Mouse (Mus musculus): ENCODE data around the gene Anpep. TPM values are rescaled to one million over a fixed set of nuclear protein-coding genes. Genes with fewer than 3 reads are reported as not detected.

The Anpep gene
- 3.8 TPM in 2 replicates for polyA plus RNA-seq (2014; fragmentation: Nextera tagmentation; extraction: Ambion mirVana)

- H3K4me2 ChIP-seq: no peak within 1 kb of the TSS
- H3K9ac ChIP-seq: no peak within 1 kb of the TSS
- H3K9me3 ChIP-seq (ENCODE audit: low read depth, low read length): no peaks in the 10 kb centered on the region
- WGBS: 59% methylated on average over 9 of the region's 9 CpGs
- peaks cover 3% of the 10 kb centered on the region; the same call in 1 of the 2 replicates for H3K4me1 ChIP-seq (ENCODE audit: insufficient read depth)
- ATAC-seq (ENCODE audit: insufficient read depth): no peak
- TF ChIP-seq CTCF (IDR thresholded peaks at IDR 0.05; ENCODE audit: low read depth): no peak
- no peak within 1 kb of the TSS for H3K4me3 ChIP-seq (ENCODE audit: low read depth, low read length)
- no peak within 1 kb of the TSS for H3K27ac ChIP-seq (ENCODE audit: low read depth)
- no peaks in the 10 kb centered on the region for H3K27me3 ChIP-seq (ENCODE audit: insufficient read depth, low read length)
- no peaks in the 10 kb centered on the region for H3K36me3 ChIP-seq (ENCODE audit: insufficient read depth)
- no peak for DNase-seq
These were observed at the start of gene Anpep for GRCm38 (mm10) chr7:79860811-79861210. Gene Anpep, minus strand, starts transcription at chr7:79861059.

DNA sequence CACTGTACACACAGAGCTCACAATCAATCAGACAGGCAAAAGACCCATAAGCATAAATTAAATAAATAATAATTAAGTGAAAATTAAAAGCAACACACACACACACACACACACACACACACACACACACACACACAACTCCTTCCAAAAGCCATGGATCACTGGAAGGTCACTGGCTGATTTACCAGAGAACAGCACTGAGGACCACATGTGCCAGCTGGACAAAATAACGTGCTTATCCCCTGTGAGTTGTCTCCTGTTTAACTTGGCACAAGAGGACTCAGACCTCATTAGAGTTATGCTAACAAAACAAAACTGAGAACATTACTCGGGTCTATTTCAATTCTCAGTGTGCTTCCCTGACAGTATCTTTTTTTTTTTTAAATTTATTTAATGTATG, 46.5 kb upstream of the Anpep start:
- TF ChIP-seq CTCF (IDR thresholded peaks at IDR 0.05; ENCODE audit: low read depth): no peak
- WGBS: 60% methylated on average over 2 of the region's 2 CpGs
- DNase-seq: no peak

GRCm38 (mm10) chr7:79906914-79907313, 46.1 kb upstream of the Anpep start:
- no peak overlapping the region for H3K9ac ChIP-seq
- ATAC-seq (ENCODE audit: insufficient read depth) (no peak), DNase-seq (no peak)
- H3K27ac ChIP-seq (ENCODE audit: low read depth): no peak overlapping the region
- H3K36me3 ChIP-seq (ENCODE audit: insufficient read depth): peaks cover 40% of the 10 kb centered on the region
- 90% methylated on average over 3 of the region's 3 CpGs for WGBS
- no peaks in the 10 kb centered on the region for H3K27me3 ChIP-seq (ENCODE audit: insufficient read depth, low read length)
- H3K4me3 ChIP-seq (ENCODE audit: low read depth, low read length): no peak overlapping the region
- no peak overlapping the region for H3K4me2 ChIP-seq
- TF ChIP-seq CTCF (IDR thresholded peaks at IDR 0.05; ENCODE audit: low read depth): no peak
- H3K4me1 ChIP-seq (ENCODE audit: insufficient read depth): no peaks in the 10 kb centered on the region
- H3K9me3 ChIP-seq (ENCODE audit: low read depth, low read length): no peaks in the 10 kb centered on the region

More for the DNA sequence above, 46.5 kb upstream of the Anpep start:
- ATAC-seq (ENCODE audit: insufficient read depth): no peak
- Histone ChIP-seq H3K4me1 (ENCODE audit: insufficient read depth) (no peaks in the 10 kb centered on the region), H3K4me2 (no peak overlapping the region), H3K4me3 (ENCODE audit: low read depth, low read length) (no peak overlapping the region), H3K9ac (no peak overlapping the region), H3K27me3 (ENCODE audit: insufficient read depth, low read length) (no peaks in the 10 kb centered on the region), H3K27ac (ENCODE audit: low read depth) (no peak overlapping the region), H3K36me3 (ENCODE audit: insufficient read depth) (peaks cover 37% of the 10 kb centered on the region), H3K9me3 (ENCODE audit: low read depth, low read length) (no peaks in the 10 kb centered on the region)

DNA sequence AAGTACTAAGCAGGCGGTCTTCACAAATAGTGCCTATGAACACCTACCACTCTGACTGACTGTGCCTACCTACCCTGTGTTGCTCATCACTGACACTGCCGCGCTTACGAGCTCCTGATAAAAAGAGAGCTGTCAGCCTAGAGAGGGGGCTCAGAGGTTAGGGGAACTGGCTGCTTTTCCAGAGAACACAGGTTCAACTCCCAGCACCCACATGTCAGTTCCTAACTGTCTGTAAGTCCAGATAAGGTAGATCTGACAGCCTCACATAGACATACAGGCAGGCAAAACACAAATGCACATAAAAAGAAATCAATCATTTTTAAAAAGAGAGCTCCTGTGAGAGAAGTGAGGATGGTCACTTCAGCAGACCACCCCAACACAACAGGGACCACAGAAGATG, 44.3 kb upstream of the Anpep start:
- no peaks in the 10 kb centered on the region for H3K4me1 ChIP-seq (ENCODE audit: insufficient read depth)
- H3K9me3 ChIP-seq (ENCODE audit: low read depth, low read length): no peaks in the 10 kb centered on the region
- no peak overlapping the region for H3K4me3 ChIP-seq (ENCODE audit: low read depth, low read length)
- no peak for DNase-seq
- H3K4me2 ChIP-seq: no peak overlapping the region
- no peak overlapping the region for H3K9ac ChIP-seq
- WGBS: 90% methylated on average over 4 of the region's 4 CpGs
- TF ChIP-seq CTCF (IDR thresholded peaks at IDR 0.05; ENCODE audit: low read depth): no peak
- ATAC-seq (ENCODE audit: insufficient read depth): no peak
- no peak overlapping the region for H3K27ac ChIP-seq (ENCODE audit: low read depth)
- no peaks in the 10 kb centered on the region for H3K27me3 ChIP-seq (ENCODE audit: insufficient read depth, low read length)
- peaks cover 28% of the 10 kb centered on the region for H3K36me3 ChIP-seq (ENCODE audit: insufficient read depth)

DNA sequence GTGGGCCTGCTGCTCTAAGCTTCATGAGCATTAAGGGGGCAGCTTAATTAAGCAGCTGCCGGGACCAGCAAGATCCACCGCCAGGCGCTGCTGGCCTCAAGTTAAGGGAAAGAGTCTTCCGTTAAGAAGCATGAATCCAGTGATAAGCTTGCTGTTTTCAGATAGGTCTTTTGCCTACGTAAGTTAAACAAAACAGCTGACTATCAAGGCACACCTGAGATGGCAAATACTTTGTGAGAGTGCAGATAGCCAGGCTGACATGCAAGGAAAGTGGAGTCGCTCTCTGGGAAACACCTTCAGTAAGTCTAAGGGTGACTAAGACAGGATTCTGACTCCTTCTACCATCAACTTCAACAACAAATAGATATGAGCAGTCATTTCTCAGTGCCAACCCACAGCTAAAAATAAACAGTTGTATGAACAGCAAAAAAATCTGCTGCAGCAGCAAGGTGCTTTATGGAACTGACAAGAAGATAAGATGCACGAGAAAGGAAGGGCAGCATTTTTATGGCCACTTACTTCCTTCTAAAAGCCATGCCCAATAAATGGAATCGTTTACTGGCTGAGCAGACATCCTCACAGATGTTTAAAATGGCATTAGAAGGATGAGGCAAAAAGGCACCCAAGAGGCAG, 42.4 kb upstream of the Anpep start:
- no peaks in the 10 kb centered on the region for H3K4me1 ChIP-seq (ENCODE audit: insufficient read depth)
- no peaks in the 10 kb centered on the region for H3K27me3 ChIP-seq (ENCODE audit: insufficient read depth, low read length)
- 82% methylated on average over 8 of the region's 8 CpGs for WGBS
- H3K4me3 ChIP-seq (ENCODE audit: low read depth, low read length): no peak overlapping the region
- H3K9me3 ChIP-seq (ENCODE audit: low read depth, low read length): no peaks in the 10 kb centered on the region
- no peak overlapping the region for H3K4me2 ChIP-seq
- no peak overlapping the region for H3K9ac ChIP-seq
- H3K36me3 ChIP-seq (ENCODE audit: insufficient read depth): peaks cover 17% of the 10 kb centered on the region; the same call in 1 of the 2 replicates
- no peak for ATAC-seq (ENCODE audit: insufficient read depth)
- no peak overlapping the region for H3K27ac ChIP-seq (ENCODE audit: low read depth)
- no peak for DNase-seq
- TF ChIP-seq CTCF (IDR thresholded peaks at IDR 0.05; ENCODE audit: low read depth): no peak

GRCm38 (mm10) chr7:79900753-79901152, 39.9 kb upstream of the Anpep start:
- no peak overlapping the region for H3K4me2 ChIP-seq
- no peaks in the 10 kb centered on the region for H3K9me3 ChIP-seq (ENCODE audit: low read depth, low read length)
- no peak overlapping the region for H3K27ac ChIP-seq (ENCODE audit: low read depth)
- H3K36me3 ChIP-seq (ENCODE audit: insufficient read depth): peaks cover 8% of the 10 kb centered on the region; the same call in 1 of the 2 replicates
- DNase-seq: no peak
- 83% methylated on average over 6 of the region's 6 CpGs for WGBS
- no peak for ATAC-seq (ENCODE audit: insufficient read depth)
- no peak overlapping the region for H3K4me3 ChIP-seq (ENCODE audit: low read depth, low read length)
- no peaks in the 10 kb centered on the region for H3K27me3 ChIP-seq (ENCODE audit: insufficient read depth, low read length)
- H3K9ac ChIP-seq: no peak overlapping the region
- TF ChIP-seq CTCF (IDR thresholded peaks at IDR 0.05; ENCODE audit: low read depth): no peak
- H3K4me1 ChIP-seq (ENCODE audit: insufficient read depth): no peaks in the 10 kb centered on the region

- no peak for DNase-seq
- no peak overlapping the region for H3K27ac ChIP-seq (ENCODE audit: low read depth)
- no peak for ATAC-seq (ENCODE audit: insufficient read depth)
- peaks cover 27% of the 10 kb centered on the region for H3K36me3 ChIP-seq (ENCODE audit: insufficient read depth)
- no peaks in the 10 kb centered on the region for H3K27me3 ChIP-seq (ENCODE audit: insufficient read depth, low read length)
- no peak overlapping the region for H3K4me2 ChIP-seq
- H3K9ac ChIP-seq: no peak overlapping the region
- WGBS: 77% methylated on average over 3 of the region's 3 CpGs
- no peak overlapping the region for H3K4me3 ChIP-seq (ENCODE audit: low read depth, low read length)
- no peaks in the 10 kb centered on the region for H3K9me3 ChIP-seq (ENCODE audit: low read depth, low read length)
- no peaks in the 10 kb centered on the region; the same call in 1 of the 2 replicates for H3K4me1 ChIP-seq (ENCODE audit: insufficient read depth)
- no peak for TF ChIP-seq CTCF (IDR thresholded peaks at IDR 0.05; ENCODE audit: low read depth)
These were observed 34.4 kb upstream of the Anpep start for GRCm38 (mm10) chr7:79895225-79895624.

Data from lung, embryonic 14.5 days (tissue).